Mouse (Mus musculus) ES-E14 (cell line): Measurements from ENCODE around the gene Ntrk2. TPM values are rescaled to one million over a fixed set of nuclear protein-coding genes. Genes with fewer than 3 reads are reported as not detected.

ENCODE experiments used
- DNase-seq: peaks from one replicate; pipeline ENCODE4 v3.0.0-alpha.2; 2013; ENCODE audit warnings: low read depth, low spot score
- H3K27ac ChIP-seq: 2 replicates; pipeline ENCODE4 v1.5.1; 2012; ENCODE audit warnings: low read depth, mild to moderate bottlenecking, low read length, moderate library complexity, mixed read lengths; ENCODE audit not compliant: poor library complexity, insufficient read depth, severe bottlenecking
- H3K36me3 ChIP-seq: 2 replicates; pipeline ENCODE4 v1.6.1; 2012; ENCODE audit warnings: mild to moderate bottlenecking, low read length, moderate library complexity, mixed read lengths; ENCODE audit not compliant: control insufficient read depth, poor library complexity, insufficient read depth, severe bottlenecking
- H3K4me1 ChIP-seq, 2 experiments: fragments of 150-350 bp in 1 of 2; sonication (generic) in 1 of 2; 2 replicates each; pipeline ENCODE4 v1.6.1; 2012; ENCODE audit warnings: low read length in 2 of 2, mild to moderate bottlenecking in 1 of 2, mixed read lengths in 1 of 2; ENCODE audit not compliant: control insufficient read depth in 2 of 2, insufficient read depth in 2 of 2, poor library complexity in 1 of 2
- H3K4me3 ChIP-seq, 2 experiments: fragments of 150-350 bp in 1 of 2; sonication (generic) in 1 of 2; 2 replicates each; pipeline ENCODE4 v1.5.1; 2012; ENCODE audit warnings: low read length in 2 of 2, low read depth in 1 of 2, mild to moderate bottlenecking in 1 of 2, mixed read lengths in 1 of 2; ENCODE audit not compliant: insufficient read depth in 1 of 2, poor library complexity in 1 of 2, severe bottlenecking in 1 of 2
- H3K9ac ChIP-seq: 2 replicates; pipeline ENCODE4 v1.6.1; 2012; ENCODE audit warnings: low read depth, mild to moderate bottlenecking, low read length, mixed read lengths; ENCODE audit not compliant: poor library complexity, insufficient read depth, severe bottlenecking
- H3K9me3 ChIP-seq: fragments of 150-350 bp; sonication (generic); 2 replicates; pipeline ENCODE4 v1.6.1; 2012; ENCODE audit warnings: low read depth, mild to moderate bottlenecking, low read length; ENCODE audit not compliant: control insufficient read depth, insufficient read depth
- CHD2 ChIP-seq: IDR thresholded peaks from 2 replicates; pipeline ENCODE4 v1.6.1; 2014; ENCODE audit warnings: mild to moderate bottlenecking, low read depth, low read length, inconsistent platforms
- HCFC1 ChIP-seq: IDR thresholded peaks from 2 replicates; pipeline ENCODE4 v1.6.1; 2012; ENCODE audit warnings: low read length, inconsistent platforms, borderline replicate concordance; ENCODE audit not compliant: insufficient read depth
- MAFK ChIP-seq: IDR thresholded peaks from 2 replicates; pipeline ENCODE4 v1.6.1; 2014; ENCODE audit warnings: mild to moderate bottlenecking, low read depth, low read length, inconsistent platforms; ENCODE audit not compliant: insufficient read depth
- ZC3H11A ChIP-seq: IDR thresholded peaks from 2 replicates; pipeline ENCODE4 v1.6.1; 2012; ENCODE audit warnings: low read depth, mild to moderate bottlenecking, inconsistent platforms, low read length, borderline replicate concordance
- ZNF384 ChIP-seq: IDR thresholded peaks from 2 replicates; pipeline ENCODE4 v1.6.1; 2012; ENCODE audit warnings: low read depth, low read length, inconsistent platforms
- in situ Hi-C, 2 experiments: fragments of 600-800 bp; cut with MboI; formaldehyde crosslinking; loops; one replicate each; pipeline ENCODE4 v1.15.1; 2025; ENCODE audit warnings: low sequenced_read_pairs in 2 of 2, inconsistent platforms in 1 of 2; ENCODE audit not compliant: unreplicated experiment in 2 of 2
- total RNA-seq: library from RNA; depleted of rRNA; stranded (reverse); fragments of 300-350 nt; gene quantifications from 2 replicates; pipeline ENCODE4 v1.2.3, GENCODE M21; 2012

Gene Ntrk2
- total RNA-seq, 1 experiment: 5.0 TPM

- in situ Hi-C loops: no loop called here
- H3K36me3 ChIP-seq: no peaks in the 10 kb centered on the region
- H3K9me3 ChIP-seq: no peaks in the 10 kb centered on the region
- H3K9ac ChIP-seq: no peak overlapping the region
- no peak overlapping the region for H3K27ac ChIP-seq
- H3K4me1 ChIP-seq: no peaks in the 10 kb centered on the region
- no peak for DNase-seq
- TF ChIP-seq ZNF384 (no peak), ZC3H11A (no peak), HCFC1 (no peak), MAFK (no peak)
- H3K4me3 ChIP-seq: no peak overlapping the region
These were observed 367.5 kb downstream of the Ntrk2 start for GRCm38 (mm10) chr13:59173840-59174239.

DNA sequence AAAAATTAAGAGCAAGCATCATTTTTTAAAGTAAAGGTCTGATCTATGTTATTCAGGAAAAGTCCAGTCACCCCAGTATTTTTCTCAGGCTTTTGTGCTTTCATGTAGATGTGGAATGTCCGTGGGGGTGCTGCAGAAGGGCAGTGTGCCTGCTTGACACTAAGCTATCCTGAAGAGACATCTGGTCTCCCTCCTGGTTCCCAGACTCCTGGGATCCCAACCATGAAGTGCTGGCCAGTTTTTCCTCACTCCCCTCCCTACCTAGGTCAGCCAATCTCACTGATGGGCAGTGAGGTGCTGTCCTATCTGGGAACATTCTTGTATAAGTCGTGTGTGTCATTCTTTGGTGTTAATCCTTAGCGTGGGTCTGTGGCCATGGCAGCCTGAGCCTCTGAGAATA is 369.7 kb downstream of the Ntrk2 start:
- Histone ChIP-seq H3K4me3 (no peak overlapping the region), H3K4me1 (no peaks in the 10 kb centered on the region), H3K9me3 (no peaks in the 10 kb centered on the region), H3K36me3 (no peaks in the 10 kb centered on the region), H3K9ac (no peak overlapping the region), H3K27ac (no peak overlapping the region)
- no peak for DNase-seq
- in situ Hi-C loops: no loop called here
- TF ChIP-seq ZC3H11A (no peak), CHD2 (no peak), MAFK (no peak), HCFC1 (no peak), ZNF384 (no peak)

- no peak for DNase-seq
- no peak overlapping the region for H3K27ac ChIP-seq
- TF ChIP-seq ZNF384 (no peak), HCFC1 (no peak), ZC3H11A (no peak), CHD2 (no peak)
- H3K9me3 ChIP-seq: no peaks in the 10 kb centered on the region
- H3K4me3 ChIP-seq: no peak overlapping the region
- H3K9ac ChIP-seq: no peak overlapping the region
- no peaks in the 10 kb centered on the region for H3K36me3 ChIP-seq
- in situ Hi-C loops: no loop called here
- no peaks in the 10 kb centered on the region for H3K4me1 ChIP-seq
These were observed 370.1 kb downstream of the Ntrk2 start for GRCm38 (mm10) chr13:59176485-59176884.

DNA sequence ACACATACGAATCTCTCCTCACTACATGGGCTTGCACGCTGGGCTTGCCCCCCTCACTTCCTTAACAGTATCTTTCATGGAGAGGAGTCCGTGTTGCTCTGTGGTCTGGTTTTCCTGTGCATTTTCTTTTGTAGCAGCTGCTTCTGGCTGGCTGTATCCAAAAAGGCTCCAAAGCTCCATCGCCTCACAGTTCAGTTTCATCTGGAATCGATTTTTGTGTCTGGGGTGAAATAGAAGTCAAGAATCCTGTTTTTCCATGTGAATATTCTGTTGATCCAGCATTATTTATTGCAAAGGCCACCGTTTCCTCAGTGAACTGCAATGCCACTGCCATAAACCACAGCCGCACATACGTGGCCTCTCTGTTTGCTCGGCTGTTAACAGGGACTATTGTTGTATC is 370.6 kb downstream of the Ntrk2 start:
- TF ChIP-seq ZC3H11A: no peak
- TF ChIP-seq HCFC1: no peak
- TF ChIP-seq ZNF384: no peak
- TF ChIP-seq CHD2: no peak
- no peak for TF ChIP-seq MAFK
- DNase-seq: no peak
- no peak overlapping the region for H3K9ac ChIP-seq
- no peaks in the 10 kb centered on the region for H3K4me1 ChIP-seq
- H3K9me3 ChIP-seq: no peaks in the 10 kb centered on the region
- no peaks in the 10 kb centered on the region for H3K36me3 ChIP-seq
- H3K27ac ChIP-seq: no peak overlapping the region
- in situ Hi-C loops: no loop called here
- no peak overlapping the region for H3K4me3 ChIP-seq

GRCm38 (mm10) chr13:59179986-59180385 is 373.6 kb downstream of the Ntrk2 start:
- H3K4me1 ChIP-seq: no peaks in the 10 kb centered on the region
- H3K9ac ChIP-seq: no peak overlapping the region
- H3K4me3 ChIP-seq: no peak overlapping the region
- H3K9me3 ChIP-seq: no peaks in the 10 kb centered on the region
- no peaks in the 10 kb centered on the region for H3K36me3 ChIP-seq
- no peak for DNase-seq
- TF ChIP-seq HCFC1: no peak
- TF ChIP-seq ZNF384: no peak
- no peak for TF ChIP-seq MAFK
- no peak for TF ChIP-seq ZC3H11A
- TF ChIP-seq CHD2: no peak
- in situ Hi-C loops: no loop called here
- H3K27ac ChIP-seq: no peak overlapping the region
